Mouse (Mus musculus) fibroblast of lung, adult 2 months (primary cell): ENCODE results near the gene Zfp850.
"Not testable (repeated sequence)": the region's sequence is repeated elsewhere in the genome, so short reads cannot be mapped to it uniquely, and the experiment has no call there.

Experiments
- DNase-seq: peaks from one replicate; pipeline ENCODE4 v3.0.0-alpha.2; 2011; ENCODE audit warnings: low read depth

Zfp850 gene

DNA sequence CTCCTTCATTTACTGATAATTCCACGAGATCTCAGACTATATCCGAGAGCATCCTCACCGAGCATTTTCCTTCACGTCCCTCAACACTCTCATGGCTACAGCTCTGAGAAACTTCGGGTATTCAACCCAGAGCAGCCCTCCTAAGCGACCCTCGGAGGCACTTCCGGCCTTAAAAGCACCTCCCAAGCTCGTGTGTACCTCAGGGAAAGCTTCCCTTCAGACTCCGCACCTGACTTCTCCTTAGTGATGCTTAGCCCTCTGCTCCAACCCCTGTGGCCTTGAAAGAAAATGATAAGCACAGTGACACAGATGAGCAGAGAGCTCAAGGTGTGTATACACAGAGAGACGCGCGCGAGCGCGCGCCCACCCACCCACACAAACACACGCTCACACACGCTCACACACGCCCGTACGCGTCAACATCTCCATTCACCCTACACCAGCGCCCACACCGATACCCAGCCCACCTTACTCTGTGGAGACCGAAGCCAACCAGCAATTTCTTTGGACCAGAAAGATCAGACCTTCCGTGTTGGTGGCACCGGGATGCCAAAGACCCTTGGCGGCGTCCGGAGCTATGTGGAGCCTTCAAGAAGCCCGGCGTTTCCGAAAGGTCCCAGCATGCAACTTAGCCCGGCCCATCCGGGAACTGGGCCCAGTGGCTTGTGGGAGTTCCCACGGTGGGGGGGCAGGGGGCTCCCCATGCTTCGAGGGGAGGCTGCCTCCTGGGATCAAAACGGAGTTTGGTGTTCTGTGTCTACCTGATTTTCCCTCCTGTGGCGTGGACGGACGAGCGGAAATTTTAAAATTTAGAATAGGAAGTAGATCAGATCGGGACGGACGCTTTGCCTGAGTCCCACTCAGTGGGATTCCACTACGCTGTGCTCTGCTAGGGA lies at the start of gene Zfp850:
Gene Zfp850, minus strand, starts transcription at position 567 of the 896 bp plus-strand sequence.
- peak; percentile 29 for DNase-seq

DNA sequence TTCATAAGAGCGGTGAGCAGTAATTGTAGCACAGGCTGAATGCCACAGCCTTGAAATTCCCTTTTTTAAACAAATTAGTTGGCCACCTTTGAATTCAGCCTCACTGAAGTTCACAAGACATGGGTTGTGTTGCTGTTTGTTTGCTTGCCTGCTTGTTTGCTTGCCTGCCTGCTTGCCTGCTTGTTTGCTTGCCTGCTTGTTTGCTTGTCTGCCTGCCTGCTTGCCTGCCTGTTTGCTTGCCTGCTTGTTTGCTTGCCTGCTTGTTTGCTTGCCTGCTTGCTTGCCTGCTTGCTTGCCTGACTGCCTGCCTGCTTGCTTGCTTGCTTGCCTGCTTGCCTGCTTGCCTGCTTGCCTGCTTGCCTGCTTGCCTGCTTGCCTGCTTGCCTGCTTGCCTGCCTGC lies 46.1 kb upstream of the Zfp850 start:
- no peak for DNase-seq

DNA sequence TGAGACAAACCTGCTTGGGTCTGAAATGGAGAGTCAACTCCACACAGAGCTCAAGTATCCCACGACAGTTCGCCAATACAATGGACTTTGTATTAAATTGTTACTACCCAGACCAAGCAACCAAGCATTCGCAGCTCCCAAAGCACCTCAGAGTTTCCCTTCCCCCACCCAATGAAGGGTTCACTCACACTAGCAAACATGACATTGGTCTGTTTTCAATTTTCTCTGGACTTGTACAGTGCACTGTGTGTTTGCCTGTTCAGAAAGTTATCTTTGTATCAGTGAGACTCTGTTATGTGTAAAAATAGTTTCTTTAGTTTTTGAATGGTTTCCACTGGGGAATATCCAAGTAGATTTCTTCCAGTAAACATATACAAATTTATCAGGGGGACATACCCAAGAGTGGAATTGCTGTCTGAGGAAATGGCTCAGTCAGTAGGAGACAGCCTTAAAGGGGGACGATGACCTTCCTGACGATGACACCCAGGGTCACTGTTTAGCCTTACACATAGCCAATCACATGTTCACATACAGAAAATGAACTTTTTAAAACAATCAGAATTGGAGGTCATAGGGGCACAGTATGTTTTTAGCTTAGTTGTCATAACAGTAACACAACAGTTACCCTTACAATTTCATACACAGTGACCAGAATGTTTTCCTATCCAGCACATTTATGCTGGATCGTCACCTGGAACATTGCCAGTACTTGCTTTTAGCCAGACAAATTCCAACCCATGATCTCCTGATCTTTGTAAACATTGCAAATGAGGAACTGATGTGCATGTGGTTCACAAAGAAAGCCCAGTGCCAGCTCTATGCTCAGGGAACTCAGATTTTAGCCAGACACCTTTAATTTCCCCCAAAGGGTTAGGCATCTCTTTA lies 39.4 kb upstream of the Zfp850 start:
- peak; percentile 6 for DNase-seq

DNA sequence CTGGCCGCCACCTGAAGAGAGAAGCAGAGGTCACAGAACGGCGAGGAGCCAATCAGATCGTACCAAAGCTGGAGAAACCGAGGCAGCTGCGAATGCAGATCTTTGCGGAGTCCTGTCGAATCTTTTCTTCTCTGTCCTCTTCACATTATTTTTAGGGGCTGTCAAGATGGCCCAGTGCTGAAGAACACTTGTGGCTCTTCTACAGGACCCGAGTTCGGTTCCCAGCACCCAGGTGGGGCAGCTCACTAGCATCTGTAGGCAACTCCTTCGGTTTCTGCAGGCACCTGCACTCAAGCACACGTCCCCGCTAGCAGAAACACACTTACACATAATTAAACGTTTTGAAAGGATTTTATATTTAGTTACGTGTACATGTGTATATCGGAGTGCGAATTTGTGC lies 36.7 kb upstream of the Zfp850 start:
- no peak for DNase-seq

DNA sequence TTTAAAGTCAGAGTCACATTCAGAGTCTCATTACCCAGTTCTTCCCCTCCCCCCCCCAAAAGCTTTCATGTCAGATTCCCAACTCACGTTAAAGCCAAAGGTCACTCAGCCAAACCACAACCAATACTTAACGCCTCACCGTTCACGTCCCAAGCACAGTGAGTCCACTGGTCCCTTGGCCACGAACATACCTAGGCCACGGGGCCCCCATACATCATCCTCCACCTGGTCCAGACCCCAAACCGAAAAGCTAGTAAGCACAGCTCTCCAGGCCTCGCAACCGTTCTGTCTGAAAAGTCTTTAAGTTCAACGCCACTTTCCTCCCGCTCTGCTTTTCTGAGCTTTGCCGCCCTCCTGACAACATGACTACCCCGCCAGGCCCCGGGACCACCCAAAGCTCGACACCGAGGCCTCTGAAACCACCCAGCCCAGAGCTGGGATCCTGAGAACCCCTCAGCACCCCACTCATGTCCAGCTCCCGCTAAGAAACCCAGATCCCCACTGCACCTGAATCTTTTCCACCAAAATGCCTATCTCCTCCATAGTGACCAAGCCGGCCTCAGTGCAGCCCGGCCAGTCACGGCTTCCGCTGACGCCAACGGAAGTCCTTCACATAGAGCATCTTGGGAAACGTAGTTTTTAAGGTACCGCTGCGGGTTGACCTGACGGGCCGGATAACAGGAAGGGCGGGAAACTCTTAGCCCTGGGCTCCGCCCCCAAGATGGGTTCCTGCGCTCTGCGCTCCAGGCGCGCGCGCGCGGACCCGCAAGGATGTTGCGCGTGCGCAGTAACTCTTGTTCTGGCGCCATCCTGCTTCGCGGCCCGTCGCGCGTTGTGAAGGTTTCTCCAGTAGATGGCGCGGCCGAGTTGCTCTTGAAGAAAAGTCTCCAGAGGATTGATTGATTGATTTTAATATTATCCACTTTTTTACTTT lies 35.8 kb upstream of the Zfp850 start, which contains the start of gene Psmc4:
Gene Psmc4, minus strand, starts transcription at position 626 of the 934 bp plus-strand sequence.
- peak; percentile 98 for DNase-seq

DNA sequence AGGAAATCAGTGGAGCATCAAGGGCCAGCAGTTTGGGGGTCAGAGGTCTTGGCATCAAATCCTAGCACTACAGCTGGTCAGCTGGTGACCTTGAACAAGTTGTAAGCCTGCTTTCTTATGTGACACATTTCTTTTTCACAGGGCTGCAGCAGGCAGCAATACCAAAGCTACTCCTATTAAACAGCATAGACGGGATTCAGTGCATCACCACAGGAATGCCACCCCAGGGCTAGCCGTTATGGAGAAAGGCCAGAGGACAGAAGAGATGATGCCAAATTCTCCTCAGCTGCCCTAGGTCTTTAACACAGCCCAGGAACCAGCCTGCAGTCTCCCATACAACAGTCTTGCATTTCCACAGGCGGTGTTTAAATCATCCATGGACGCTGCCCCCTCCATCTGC lies 30.6 kb upstream of the Zfp850 start:
- no peak for DNase-seq

DNA sequence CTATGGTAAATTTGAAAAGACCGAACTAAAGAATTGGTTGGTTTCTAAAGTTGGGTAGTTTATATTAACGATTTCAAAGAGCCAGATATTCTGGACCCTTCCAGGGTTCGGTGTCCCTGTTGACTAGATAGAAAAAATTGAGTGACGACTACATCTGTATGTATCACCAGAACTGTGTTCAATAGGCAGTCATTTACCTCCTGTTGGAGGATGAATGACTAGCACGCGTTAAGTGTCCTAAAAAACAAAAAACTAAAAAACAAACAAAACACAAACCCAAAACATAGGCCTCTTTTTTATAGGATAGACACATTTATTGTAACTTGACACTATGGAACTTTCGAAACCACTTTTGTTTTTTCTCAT lies 513 bp upstream of the Zfp850 start:
- DNase-seq = peak; percentile 5

DNA sequence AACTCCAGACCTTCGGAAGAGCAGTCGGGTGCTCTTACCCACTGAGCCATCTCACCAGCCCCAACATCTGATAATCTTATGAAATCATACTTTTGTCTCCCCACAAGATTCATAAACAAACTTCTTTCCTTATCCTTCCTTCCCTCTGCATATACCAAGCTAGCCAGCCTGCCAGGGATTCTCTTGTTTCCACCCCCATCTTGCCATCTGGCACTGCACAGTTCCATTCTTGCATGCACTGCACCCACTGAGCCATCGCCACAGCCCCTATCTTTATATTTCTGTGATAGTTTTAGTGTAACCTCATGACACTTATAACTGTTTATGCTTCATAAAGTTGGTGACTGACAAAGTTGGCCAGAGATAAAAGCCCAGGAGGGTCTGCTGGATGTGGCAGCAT lies 3.6 kb downstream of the Zfp850 start:
- no peak for DNase-seq

DNA sequence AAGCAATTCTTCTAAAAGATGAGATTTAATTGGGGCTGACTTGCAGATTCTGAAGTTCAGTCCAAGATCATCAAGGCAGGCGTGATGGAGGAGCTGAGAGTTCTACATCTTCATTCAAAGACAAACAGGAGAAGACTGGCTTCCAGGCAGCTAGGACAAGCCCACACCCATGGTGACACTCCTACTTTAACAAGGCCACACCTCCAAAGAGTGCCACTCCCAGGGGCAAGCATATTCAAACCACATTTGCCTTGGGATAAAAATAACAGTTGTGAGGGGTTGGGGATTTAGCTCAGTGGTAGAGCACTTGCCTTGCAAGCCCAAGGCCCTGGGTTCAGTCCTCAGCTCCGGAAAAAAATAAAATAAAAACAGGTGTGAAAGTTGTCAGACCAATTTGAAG lies 31.7 kb downstream of the Zfp850 start:
- DNase-seq = no peak

DNA sequence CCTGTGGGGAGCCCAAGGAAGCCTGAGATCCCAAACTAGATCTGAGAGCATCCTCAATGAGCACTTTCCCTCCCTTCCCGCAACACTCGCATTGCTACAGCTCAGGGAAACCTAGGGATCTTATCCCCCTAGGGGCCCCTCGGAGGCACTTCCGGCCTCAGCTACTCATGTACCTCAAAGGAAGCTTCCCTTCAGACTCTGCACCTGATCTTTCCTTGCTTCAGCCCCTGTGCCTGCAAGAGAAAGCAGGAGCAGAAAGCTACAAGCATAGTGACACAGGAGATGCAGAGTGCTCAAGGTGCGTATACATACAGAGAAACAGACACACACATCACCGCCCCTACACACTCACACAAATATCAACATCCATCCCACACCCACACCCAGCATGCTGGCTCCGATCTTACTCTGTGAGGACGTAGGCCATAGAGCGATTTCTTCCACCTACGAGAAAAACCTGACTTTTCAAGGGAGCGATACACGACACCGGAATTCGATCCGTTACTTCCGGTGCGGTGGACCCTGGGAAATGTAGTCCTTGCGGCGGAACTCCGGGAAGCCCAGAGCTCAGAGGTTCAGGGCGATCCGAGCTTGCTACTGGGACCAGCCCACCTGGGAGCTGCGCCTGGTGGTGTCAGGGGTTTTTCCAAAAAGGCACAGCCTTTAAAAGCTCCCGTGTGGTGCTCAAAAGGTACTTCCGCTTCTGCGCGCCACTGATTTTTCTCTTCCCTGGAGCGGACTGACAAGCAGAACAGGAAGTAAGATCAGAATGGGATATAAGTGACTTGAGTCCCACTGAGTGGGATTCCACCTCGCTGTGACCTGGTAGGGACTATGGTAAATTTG lies 35.0 kb downstream of the Zfp850 start, which contains the start of gene Zfp780b:
Gene Zfp780b, minus strand, starts transcription at position 489 of the 846 bp plus-strand sequence.
- DNase-seq = peak; percentile 65

DNA sequence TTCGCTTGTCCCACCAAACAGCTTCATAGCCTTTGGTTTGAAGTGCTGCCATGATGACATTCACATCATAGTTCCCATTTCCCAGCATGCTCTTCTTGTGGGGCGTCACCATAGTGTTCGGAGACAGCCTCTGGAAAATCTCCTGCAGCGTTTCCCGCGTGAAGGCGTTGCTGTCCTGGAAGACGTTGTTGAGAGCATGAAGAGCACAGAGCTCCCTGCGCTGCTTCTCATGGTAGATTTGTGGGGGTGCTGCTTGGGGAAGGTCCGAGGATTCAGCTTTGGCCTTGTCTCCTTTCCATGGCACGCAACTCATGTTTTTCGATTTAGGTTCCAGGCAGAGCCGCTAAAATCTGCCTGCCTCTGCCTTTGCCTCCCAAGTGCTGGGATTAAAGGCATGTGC lies 64.5 kb downstream of the Zfp850 start:
- DNase-seq = not testable (repeated sequence)

DNA sequence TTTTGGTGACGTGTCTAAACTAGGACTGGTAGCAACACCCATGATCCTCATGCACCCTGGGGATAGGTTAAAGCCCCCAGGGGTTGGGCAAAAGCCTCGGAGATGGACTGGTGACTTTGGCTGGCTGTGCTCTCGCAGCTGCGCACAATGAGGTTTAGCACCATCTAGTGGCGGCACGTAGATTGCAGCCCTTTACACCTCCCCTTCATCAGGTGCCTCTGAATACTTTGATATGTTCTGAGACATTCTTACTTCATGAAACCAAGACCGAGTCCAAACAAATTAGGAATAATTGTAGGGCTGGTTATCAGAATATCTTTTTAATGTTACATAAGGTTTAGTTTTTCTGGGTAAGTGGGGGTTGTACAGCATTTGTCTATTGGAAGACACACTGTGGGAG lies 72.0 kb downstream of the Zfp850 start:
- DNase-seq = not testable (repeated sequence)
